Mouse (Mus musculus) brown adipose tissue, adult 24 weeks (tissue): Measurements from ENCODE around the gene Grb7. TPM values are rescaled to one million over a fixed set of nuclear protein-coding genes. Genes with fewer than 3 reads are reported as not detected.

ENCODE experiments used
- H3K27ac ChIP-seq: fragments of 200-500 bp; replicated peaks from 2 replicates; pipeline ENCODE4 v1.5.1; 2012; ENCODE audit warnings: low read depth, mild to moderate bottlenecking, low read length
- H3K4me1 ChIP-seq: fragments of 200-500 bp; 2 replicates; pipeline ENCODE4 v1.6.1; 2012; ENCODE audit warnings: low read length, mixed read lengths; ENCODE audit not compliant: control insufficient read depth, insufficient read depth, insufficient read length
- H3K4me3 ChIP-seq: fragments of 200-500 bp; 2 replicates; pipeline ENCODE4 v1.5.1; 2012; ENCODE audit warnings: low read depth, mild to moderate bottlenecking, low read length, moderate library complexity; ENCODE audit not compliant: insufficient read depth
- polyA plus RNA-seq: library from polyadenylated mRNA; stranded (reverse); fragments of >200 nt; gene quantifications from 2 replicates; pipeline ENCODE4 v1.2.4, GENCODE M21; 2012; ENCODE audit not compliant: missing spikeins, insufficient read depth, insufficient read length

Gene Grb7
- polyA plus RNA-seq = 0.59 and 1.0 TPM in 2 replicates

DNA sequence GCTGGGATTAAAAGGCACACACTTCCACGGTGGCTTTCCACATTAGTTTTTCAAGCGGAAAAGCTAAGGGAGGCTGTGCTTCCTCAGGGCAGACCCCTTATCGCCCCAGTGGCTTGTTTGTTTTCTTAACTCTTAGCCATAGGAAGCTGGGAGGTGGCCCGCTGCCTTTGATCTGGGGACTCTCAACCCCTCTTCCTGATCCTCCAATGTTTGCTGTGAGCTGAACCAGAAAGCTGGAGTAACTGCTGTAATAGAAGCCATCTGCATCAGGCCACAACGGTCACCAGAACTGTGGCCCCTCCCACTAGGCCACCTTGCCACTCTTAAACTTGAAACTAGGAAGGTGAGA, at the start of gene Grb7:
TSS of gene Grb7 (plus strand) at position 182 of the 349 bp plus-strand sequence.
- H3K4me3 ChIP-seq = no peak within 1 kb of the TSS
- H3K27ac ChIP-seq = no peak within 1 kb of the TSS
- 0 out of 2 replicates have a peak, but pooled peaks cover 2% of the 10 kb centered on the region for H3K4me1 ChIP-seq

GRCm38 (mm10) chr11:98397946-98398345, 48.2 kb upstream of the Grb7 start:
- Histone ChIP-seq H3K27ac (no peak overlapping the region), H3K4me1 (peaks cover 2% of the 10 kb centered on the region; the same call in 1 of the 2 replicates), H3K4me3 (no peak overlapping the region)

DNA sequence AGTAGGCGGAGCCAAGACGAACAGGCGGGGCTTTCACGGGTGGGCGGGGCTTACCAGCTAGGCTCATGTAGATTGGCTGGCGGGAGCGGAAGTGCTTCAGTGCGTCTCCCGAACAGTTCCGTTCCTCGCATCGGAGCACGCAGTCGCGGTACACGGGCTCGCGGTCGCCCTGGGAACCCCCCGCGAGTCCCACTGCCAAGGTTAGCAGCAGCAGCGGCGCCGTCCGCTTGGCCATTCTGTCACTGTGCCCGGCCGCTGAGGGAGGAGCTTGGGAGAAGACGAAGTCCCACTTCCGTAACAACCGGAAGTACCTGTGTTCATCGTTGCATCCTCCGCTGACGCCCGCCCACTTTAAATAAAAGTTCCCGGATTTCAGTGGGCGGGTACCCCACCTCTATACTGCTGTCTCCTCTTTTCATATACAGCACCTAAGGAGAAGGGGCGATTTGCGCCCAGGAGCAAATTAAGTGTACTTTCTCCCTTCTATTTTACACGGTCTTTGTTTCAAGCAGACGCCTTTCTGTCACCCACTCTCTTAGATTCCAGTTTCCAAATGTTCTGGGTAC, 46.0 kb upstream of the Grb7 start, which contains the start of gene Pgap3:
TSS of gene Pgap3 (minus strand) at position 330 of the 566 bp plus-strand sequence.
- H3K4me3 ChIP-seq = peak within 1 kb of the TSS; percentile 73
- H3K27ac ChIP-seq = peak within 1 kb of the TSS; percentile 75
- peaks cover 2% of the 10 kb centered on the region; the same call in 1 of the 2 replicates for H3K4me1 ChIP-seq

- H3K27ac ChIP-seq = no peak overlapping the region
- H3K4me1 ChIP-seq = peaks cover 2% of the 10 kb centered on the region; the same call in 1 of the 2 replicates
- peak overlapping the region; percentile 73 for H3K4me3 ChIP-seq
Observed at GRCm38 (mm10) chr11:98400816-98401215, 45.4 kb upstream of the Grb7 start.

- no peak overlapping the region for H3K27ac ChIP-seq
- H3K4me3 ChIP-seq = no peak overlapping the region
- no peaks in the 10 kb centered on the region for H3K4me1 ChIP-seq
Observed at GRCm38 (mm10) chr11:98406621-98407020, 39.6 kb upstream of the Grb7 start.

- H3K27ac ChIP-seq = no peak overlapping the region
- no peaks in the 10 kb centered on the region for H3K4me1 ChIP-seq
- H3K4me3 ChIP-seq = no peak overlapping the region
Observed at GRCm38 (mm10) chr11:98408872-98409271, 37.3 kb upstream of the Grb7 start.

GRCm38 (mm10) chr11:98409341-98409822, 36.8 kb upstream of the Grb7 start:
- Histone ChIP-seq H3K4me3 (no peak overlapping the region), H3K27ac (no peak overlapping the region), H3K4me1 (no peaks in the 10 kb centered on the region)

DNA sequence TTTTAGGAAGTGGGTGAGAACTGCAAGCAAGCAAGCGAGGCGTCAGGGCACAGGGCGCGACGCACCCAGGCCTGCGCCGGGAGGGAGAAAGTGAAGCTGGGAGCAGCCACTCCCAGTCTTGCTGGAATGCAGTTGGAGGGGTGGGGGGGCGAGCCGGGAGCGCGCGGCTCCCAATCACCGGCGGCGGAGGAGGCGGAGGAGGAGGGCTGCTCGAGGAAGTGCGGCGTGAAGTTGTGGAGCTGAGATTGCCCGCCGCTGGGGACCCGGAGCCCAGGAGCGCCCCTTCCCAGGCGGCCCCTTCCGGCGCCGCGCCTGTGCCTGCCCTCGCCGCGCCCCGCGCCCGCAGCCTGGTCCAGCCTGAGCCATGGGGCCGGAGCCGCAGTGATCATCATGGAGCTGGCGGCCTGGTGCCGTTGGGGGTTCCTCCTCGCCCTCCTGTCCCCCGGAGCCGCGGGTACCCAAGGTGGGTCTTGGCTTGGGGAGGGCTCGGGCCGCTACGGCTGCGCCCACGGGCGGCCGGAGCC, 33.9 kb upstream of the Grb7 start, which contains the start of gene Erbb2:
TSS of gene Erbb2 (plus strand) at position 198 of the 524 bp plus-strand sequence.
- peaks cover 16% of the 10 kb centered on the region for H3K4me1 ChIP-seq
- H3K27ac ChIP-seq = peak within 1 kb of the TSS; percentile 60
- H3K4me3 ChIP-seq = peak within 1 kb of the TSS; percentile 88

DNA sequence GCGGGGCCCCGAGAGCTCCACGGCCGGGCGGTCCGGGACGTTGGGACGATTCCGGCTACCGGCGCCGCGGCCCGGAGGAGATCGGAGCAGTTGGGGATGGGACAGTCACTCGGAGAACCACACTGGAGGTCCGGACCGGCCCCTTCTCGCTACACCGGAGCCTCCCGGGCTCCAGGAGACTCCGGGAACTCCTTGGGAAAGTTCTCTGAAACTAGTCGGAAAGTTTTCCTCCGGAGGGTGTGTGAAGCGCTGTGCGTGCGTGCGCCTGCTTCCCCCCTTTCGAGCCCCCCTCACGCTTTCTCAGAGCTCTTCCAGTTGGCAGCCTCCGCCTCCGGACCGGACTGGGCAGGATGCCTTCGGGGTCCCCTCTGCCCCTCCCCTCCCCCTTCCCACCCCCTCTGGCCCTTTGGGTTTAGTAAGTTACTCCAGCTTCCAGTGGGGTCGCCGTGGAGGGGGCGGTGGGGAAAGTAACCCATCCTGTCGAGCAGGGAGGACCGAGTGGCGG, 33.3 kb upstream of the Grb7 start:
- peak overlapping the region; percentile 41; the same call in 1 of the 2 replicates for H3K27ac ChIP-seq
- peaks cover 16% of the 10 kb centered on the region for H3K4me1 ChIP-seq
- H3K4me3 ChIP-seq = peak overlapping the region; percentile 88

- Histone ChIP-seq H3K4me3 (peak overlapping the region; percentile 88), H3K4me1 (peaks cover 16% of the 10 kb centered on the region), H3K27ac (no peak overlapping the region)
Observed at GRCm38 (mm10) chr11:98413731-98414130, 32.5 kb upstream of the Grb7 start.

DNA sequence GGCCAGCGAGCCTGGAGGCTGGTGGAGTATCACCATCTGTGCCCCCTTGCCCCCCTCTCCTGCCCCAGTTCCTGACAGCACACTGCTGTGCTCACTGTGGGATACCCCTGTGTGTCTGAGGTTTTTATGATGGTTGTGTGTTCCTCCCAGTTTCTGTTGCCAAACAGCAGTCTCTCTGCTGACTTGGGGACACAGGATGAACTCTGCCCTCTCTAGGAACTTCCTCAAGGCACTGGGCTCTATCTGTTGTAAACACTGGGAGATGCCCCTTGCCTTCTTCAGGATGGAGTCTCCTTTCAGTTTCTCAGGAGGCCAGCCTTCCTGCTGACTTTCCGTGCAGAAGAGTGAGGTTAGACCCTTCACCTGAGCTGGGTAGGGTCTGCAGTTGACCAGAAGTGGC, 32.0 kb upstream of the Grb7 start:
- H3K4me3 ChIP-seq = peak overlapping the region; percentile 88; the same call in 1 of the 2 replicates
- H3K27ac ChIP-seq = no peak overlapping the region

DNA sequence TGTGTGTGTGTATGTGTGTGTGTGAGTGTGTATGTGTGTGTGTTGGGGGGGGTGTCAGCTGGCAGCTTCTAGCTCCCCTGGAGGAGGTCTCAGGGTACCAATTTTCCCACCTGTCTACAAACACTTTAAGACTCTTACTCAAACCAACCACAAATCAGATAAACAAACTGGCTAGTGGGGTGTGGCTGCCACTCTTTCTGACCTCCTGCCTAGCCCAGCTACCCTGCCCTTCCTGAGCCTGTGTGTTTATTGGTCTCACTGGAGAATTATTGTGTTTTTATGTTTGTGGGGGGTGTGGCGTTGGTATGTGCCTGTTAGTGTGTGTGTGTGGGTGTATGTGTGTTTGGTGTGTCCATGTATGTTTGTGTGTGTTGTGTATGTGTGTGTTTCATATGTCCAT, 29.1 kb upstream of the Grb7 start:
- Histone ChIP-seq H3K27ac (no peak overlapping the region), H3K4me1 (peaks cover 16% of the 10 kb centered on the region), H3K4me3 (no peak overlapping the region)

More for the DNA sequence above, 32.0 kb upstream of the Grb7 start:
- H3K4me1 ChIP-seq = peaks cover 16% of the 10 kb centered on the region

DNA sequence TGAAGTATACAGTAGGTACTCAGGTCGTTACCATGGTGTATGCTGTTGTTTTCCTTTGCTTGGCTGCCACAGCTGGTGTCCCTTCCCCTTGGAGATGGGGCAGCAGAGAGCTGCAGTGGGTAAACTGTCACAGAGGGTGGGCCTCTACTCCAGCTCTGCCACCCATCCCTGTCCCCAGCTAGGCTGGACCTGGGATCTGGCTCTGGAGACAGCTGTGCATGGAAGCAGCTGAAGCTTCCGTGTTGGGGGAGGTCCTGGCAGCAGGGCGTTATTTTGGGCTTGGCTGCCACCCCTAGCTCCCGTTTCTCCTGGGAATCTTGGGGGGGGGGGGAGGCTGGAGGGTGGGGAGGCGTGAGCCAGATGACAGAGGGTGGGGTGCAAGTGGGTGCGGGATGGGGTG, 27.9 kb upstream of the Grb7 start:
- Histone ChIP-seq H3K4me1 (peaks cover 16% of the 10 kb centered on the region), H3K27ac (no peak overlapping the region), H3K4me3 (no peak overlapping the region)

- Histone ChIP-seq H3K4me3 (no peak overlapping the region), H3K27ac (no peak overlapping the region)
Observed at GRCm38 (mm10) chr11:98418939-98419547, 27.2 kb upstream of the Grb7 start.

GRCm38 (mm10) chr11:98426592-98426991, 19.6 kb upstream of the Grb7 start:
- no peak overlapping the region for H3K4me3 ChIP-seq
- H3K27ac ChIP-seq = no peak overlapping the region
- no peaks in the 10 kb centered on the region for H3K4me1 ChIP-seq

More at GRCm38 (mm10) chr11:98418939-98419547, 27.2 kb upstream of the Grb7 start:
- H3K4me1 ChIP-seq = peaks cover 16% of the 10 kb centered on the region
